Comparison of ENCODE assay signal across 15 mouse cellular contexts in the genomic region with DNA sequence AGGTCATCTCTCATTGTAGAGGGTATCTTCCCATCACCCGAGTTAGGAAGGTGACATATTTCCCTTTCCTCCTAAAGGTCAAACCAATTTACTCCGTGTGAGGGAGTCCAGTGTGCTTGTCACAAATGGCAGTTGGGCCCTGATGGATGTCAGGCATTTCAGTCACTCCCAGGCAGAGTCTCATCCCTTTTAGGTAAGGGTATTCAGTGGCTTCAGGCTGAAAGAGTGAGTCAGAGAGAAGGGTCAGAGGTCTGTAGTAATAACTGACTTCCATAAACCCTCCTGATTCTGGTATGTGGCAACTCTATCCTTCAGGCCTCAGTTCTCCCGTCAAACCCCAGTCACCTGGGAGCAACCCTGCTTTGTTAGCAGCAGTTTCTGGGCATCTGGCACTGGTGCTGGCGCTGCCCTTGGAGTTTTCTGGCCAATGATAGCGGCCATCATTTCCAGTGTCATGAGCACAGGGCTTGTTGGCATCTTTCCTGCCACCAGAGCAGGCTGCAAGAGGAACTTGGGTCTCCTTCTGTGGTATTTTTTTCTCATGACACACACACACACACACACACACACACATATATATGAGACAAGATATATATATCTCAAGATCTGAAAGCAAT.
DNase-seq lines count a peak whose midpoint lies in the region; ATAC-seq lines count a peak whose summit lies in the region.
"Had no signal": no experiment of that assay in that cellular context is flagged by ENCODE, and none has a peak within 500 bp of the region (broad histone marks: within the 10 kb centered on the region; RNA-seq: fewer than 3 reads in every experiment).

No protein-coding gene starts in this region.

- DNase-seq in adrenal gland, postnatal 14 days: peak; percentile 38
- no peak for DNase-seq in adrenal gland, postnatal 4 days (ENCODE audit: low spot score in 2 of 2)
- no peak for DNase-seq in kidney, postnatal 25 days
- peak; percentile 12 for DNase-seq in adrenal gland, postnatal 25 days
- peak; percentile 90 to 92 for DNase-seq in cerebellum, postnatal 10 days
- DNase-seq in lung, postnatal 36 days: no peak
- DNase-seq in limb, embryonic 10.5 days (ENCODE audit: low spot score): no peak
- DNase-seq: gastrocnemius, postnatal 25 days; retina, postnatal 1 day; thymus, adult 2 months had no signal

- H3K4me2 ChIP-seq in kidney, embryonic 14.5 days (replicated peaks; ENCODE audit: low read depth, low read length): no peak overlapping the region
- H3K4me2 ChIP-seq: embryonic facial prominence, embryonic 12.5 days; liver, embryonic 11.5 days; lung, embryonic 15.5 days had no signal

- H3K27me3 ChIP-seq in kidney, embryonic 14.5 days (ENCODE audit: control insufficient read depth, insufficient read depth, low read length): no peaks in the 10 kb centered on the region
- H3K27me3 ChIP-seq in limb, embryonic 10.5 days (ENCODE audit: low read depth, poor library complexity, severe bottlenecking): no peaks in the 10 kb centered on the region
- H3K27me3 ChIP-seq: embryonic facial prominence, embryonic 12.5 days; lung, embryonic 15.5 days had no signal

- no peaks in the 10 kb centered on the region for H3K9me3 ChIP-seq in kidney, embryonic 14.5 days (ENCODE audit: control insufficient read depth, low read length)
- no peaks in the 10 kb centered on the region for H3K9me3 ChIP-seq in limb, embryonic 10.5 days (replicated peaks)
- H3K9me3 ChIP-seq: embryonic facial prominence, embryonic 12.5 days; lung, embryonic 15.5 days had no signal

- no peak overlapping the region for H3K4me3 ChIP-seq in kidney, embryonic 14.5 days (ENCODE audit: low read length)
- no peak overlapping the region for H3K4me3 ChIP-seq in limb, embryonic 10.5 days
- H3K4me3 ChIP-seq: embryonic facial prominence, embryonic 12.5 days; lung, embryonic 15.5 days had no signal

- no peak overlapping the region for H3K9ac ChIP-seq in kidney, embryonic 14.5 days (ENCODE audit: low read depth, low read length)
- H3K9ac ChIP-seq: embryonic facial prominence, embryonic 12.5 days; lung, embryonic 15.5 days had no signal

- no peaks in the 10 kb centered on the region for H3K4me1 ChIP-seq in kidney, embryonic 14.5 days (ENCODE audit: control insufficient read depth, insufficient read depth, low read length)
- peaks cover 11% of the 10 kb centered on the region for H3K4me1 ChIP-seq in limb, embryonic 10.5 days
- H3K4me1 ChIP-seq: embryonic facial prominence, embryonic 12.5 days; lung, embryonic 15.5 days had no signal

- peak; percentile 36; the same call in 1 of the 2 replicates for ATAC-seq in kidney, embryonic 14.5 days (ENCODE audit: low FRiP score, low TSS enrichment)
- ATAC-seq: intestine, postnatal 0 days had no signal

- no peak overlapping the region for H3K27ac ChIP-seq in kidney, embryonic 14.5 days (ENCODE audit: low read depth, low read length)
- no peak overlapping the region for H3K27ac ChIP-seq in limb, embryonic 10.5 days
- H3K27ac ChIP-seq: embryonic facial prominence, embryonic 12.5 days; lung, embryonic 15.5 days had no signal

- no peaks in the 10 kb centered on the region for H3K36me3 ChIP-seq in kidney, embryonic 14.5 days (ENCODE audit: control insufficient read depth, insufficient read depth, low read length)
- H3K36me3 ChIP-seq in limb, embryonic 10.5 days: no peaks in the 10 kb centered on the region
- H3K36me3 ChIP-seq: embryonic facial prominence, embryonic 12.5 days; lung, embryonic 15.5 days had no signal

- WGBS in kidney, embryonic 14.5 days: 35% methylated on average over 5 of the region's 5 CpGs
- WGBS in limb, embryonic 10.5 days: 54% methylated on average over 5 of the region's 5 CpGs

Comparison
In these comparisons a context has a peak if more than half of its experiments do, and no peak if none do; other contexts are left out.
1. DNase-seq: peak in adrenal gland, postnatal 14 days (single experiment), adrenal gland, postnatal 25 days (single experiment) and cerebellum, postnatal 10 days (2 of 2); none in adrenal gland, postnatal 4 days (0 of 2), kidney, postnatal 25 days (0 of 2), lung, postnatal 36 days (single experiment) and limb, embryonic 10.5 days (single experiment).